Mouse (Mus musculus) liver, embryonic 14.5 days (tissue): ENCODE results near the gene Usp53.

Experiments
- CTCF ChIP-seq: IDR thresholded peaks from 2 replicates; pipeline ENCODE4 v1.5.1; 2016; ENCODE audit warnings: antibody characterized with exemption, low read depth, control low read depth
- EP300 ChIP-seq: IDR thresholded peaks from 2 replicates; pipeline ENCODE4 v1.6.1; 2016; ENCODE audit warnings: antibody characterized with exemption, low read depth

DNA sequence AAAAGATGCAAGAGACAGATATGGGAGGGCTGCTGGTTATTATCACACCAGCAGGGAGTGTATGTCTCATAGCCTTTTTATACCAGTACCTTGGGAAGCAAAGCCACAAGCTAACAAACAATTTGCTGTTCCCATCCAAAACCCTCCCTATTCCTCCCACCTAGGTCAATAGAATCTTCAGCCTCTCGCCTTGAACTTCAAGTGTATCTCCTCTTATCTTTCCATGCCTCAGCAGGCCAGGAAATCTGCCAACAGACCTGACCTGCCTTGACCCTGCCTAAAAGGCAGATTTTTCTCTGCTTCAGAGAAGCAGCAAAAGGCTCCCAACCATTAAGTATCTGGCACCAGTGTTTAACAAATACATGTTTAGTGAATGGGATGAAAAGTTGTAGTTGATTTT is 2.1 kb upstream of the Usp53 start:
- TF ChIP-seq CTCF (no peak), EP300 (no peak)
